ENCODE assay signal across 23 mouse cellular contexts in genomic region chr11:107093871-107094270, GRCm38 (mm10). TPM values are rescaled to one million over a fixed set of nuclear protein-coding genes. Genes with fewer than 3 reads are reported as not detected.
A peak's percentile ranks its signal among the peaks of the same experiment; 100 is the strongest.
DNase-seq lines count a peak whose midpoint lies in the region; ATAC-seq and TF ChIP-seq lines count a peak whose summit lies in the region.
"Had no signal": no experiment of that assay in that cellular context is flagged by ENCODE, and none has a peak within 500 bp of the region (broad histone marks: within the 10 kb centered on the region; RNA-seq: fewer than 3 reads in every experiment).

No protein-coding gene starts in this region.

- TF ChIP-seq EP300 in lung, postnatal 0 days (IDR thresholded peaks at IDR 0.05): no peak

- ATAC-seq in cerebellum, adult (ENCODE audit: insufficient number of reproducible peaks, low FRiP score, low TSS enrichment): peak; percentile 74; the same call in 1 of the 2 replicates
- no peak for ATAC-seq in kidney, postnatal 0 days (replicated peaks; ENCODE audit: low FRiP score, low read depth)
- ATAC-seq in kidney, embryonic 14.5 days (ENCODE audit: low FRiP score, low TSS enrichment): no peak
- ATAC-seq in lung, postnatal 0 days: no peak
- ATAC-seq: activated CD4-positive, CD25-positive, alpha-beta regulatory T cell, adult 4 months; inflammation-experienced regulatory T-cells, adult 6 months had no signal

- DNase-seq in cerebellum, postnatal 4 days (ENCODE audit: low spot score in 2 of 2): no peak
- DNase-seq in kidney, postnatal 0 days (ENCODE audit: low spot score): peak; percentile 32
- DNase-seq in cerebellum, adult 11-12 months: peak; percentile 65
- DNase-seq in cerebellum, postnatal 10 days: peak; percentile 70 to 75
- DNase-seq in lung, postnatal 0 days (ENCODE audit: low spot score): no peak
- no peak for DNase-seq in layer of hippocampus, adult 18-20 months (ENCODE audit: low spot score in 2 of 2)
- DNase-seq: adrenal gland, adult 8-10 months; embryo, embryonic 11 days; heart, adult 2 months; kidney, adult 2 months; kidney, postnatal 25 days; retina, postnatal 1 day; thymus, postnatal 36 days had no signal

- H3K4me2 ChIP-seq in kidney, postnatal 0 days (ENCODE audit: low read length): no peak overlapping the region
- no peak overlapping the region for H3K4me2 ChIP-seq in kidney, embryonic 14.5 days (replicated peaks; ENCODE audit: low read depth, low read length)
- H3K4me2 ChIP-seq in lung, postnatal 0 days (replicated peaks; ENCODE audit: low read depth, low read length): no peak overlapping the region
- H3K4me2 ChIP-seq: embryonic facial prominence, embryonic 13.5 days; forebrain, embryonic 12.5 days; hindbrain, embryonic 13.5 days; midbrain, embryonic 12.5 days; neural tube, embryonic 12.5 days had no signal

- no peaks in the 10 kb centered on the region for H3K27me3 ChIP-seq in kidney, postnatal 0 days (ENCODE audit: insufficient read depth, low read length)
- no peaks in the 10 kb centered on the region for H3K27me3 ChIP-seq in kidney, embryonic 14.5 days (ENCODE audit: control insufficient read depth, insufficient read depth, low read length)
- no peaks in the 10 kb centered on the region for H3K27me3 ChIP-seq in lung, postnatal 0 days (replicated peaks; ENCODE audit: insufficient read depth, low read length)
- H3K27me3 ChIP-seq: embryonic facial prominence, embryonic 13.5 days; forebrain, embryonic 12.5 days; hindbrain, embryonic 13.5 days; midbrain, embryonic 12.5 days; neural tube, embryonic 12.5 days had no signal

- no peaks in the 10 kb centered on the region for H3K4me1 ChIP-seq in kidney, postnatal 0 days (replicated peaks; ENCODE audit: insufficient read depth, low read length)
- no peaks in the 10 kb centered on the region for H3K4me1 ChIP-seq in kidney, embryonic 14.5 days (ENCODE audit: control insufficient read depth, insufficient read depth, low read length)
- H3K4me1 ChIP-seq in lung, postnatal 0 days (ENCODE audit: insufficient read depth, low read depth, low read length): no peaks in the 10 kb centered on the region
- H3K4me1 ChIP-seq: embryonic facial prominence, embryonic 13.5 days; forebrain, embryonic 12.5 days; hindbrain, embryonic 13.5 days; midbrain, embryonic 12.5 days; neural tube, embryonic 12.5 days had no signal

- peaks cover 28% of the 10 kb centered on the region; the same call in 1 of the 2 replicates for H3K36me3 ChIP-seq in kidney, postnatal 0 days (ENCODE audit: insufficient read depth, low read length)
- peaks cover 47% of the 10 kb centered on the region for H3K36me3 ChIP-seq in kidney, embryonic 14.5 days (ENCODE audit: control insufficient read depth, insufficient read depth, low read length)
- H3K36me3 ChIP-seq in lung, postnatal 0 days (ENCODE audit: insufficient read depth, low read length): peaks cover 11% of the 10 kb centered on the region; the same call in 1 of the 2 replicates

- H3K27ac ChIP-seq in kidney, postnatal 0 days: no peak overlapping the region
- no peak overlapping the region for H3K27ac ChIP-seq in kidney, embryonic 14.5 days (ENCODE audit: low read depth, low read length)
- no peak overlapping the region for H3K27ac ChIP-seq in lung, postnatal 0 days (ENCODE audit: low read length)
- H3K27ac ChIP-seq: embryonic facial prominence, embryonic 13.5 days; forebrain, embryonic 12.5 days; heart, adult 2 months; hindbrain, embryonic 13.5 days; midbrain, embryonic 12.5 days; neural tube, embryonic 12.5 days had no signal

- H3K9ac ChIP-seq in kidney, postnatal 0 days (ENCODE audit: low read depth, low read length): no peak overlapping the region
- H3K9ac ChIP-seq in kidney, embryonic 14.5 days (ENCODE audit: low read depth, low read length): no peak overlapping the region
- no peak overlapping the region for H3K9ac ChIP-seq in lung, postnatal 0 days (replicated peaks; ENCODE audit: low read depth)
- H3K9ac ChIP-seq: embryonic facial prominence, embryonic 13.5 days; forebrain, embryonic 12.5 days; hindbrain, embryonic 13.5 days; midbrain, embryonic 12.5 days; neural tube, embryonic 12.5 days had no signal

- TF ChIP-seq CTCF in kidney, postnatal 0 days (IDR thresholded peaks at IDR 0.05; ENCODE audit: low read depth): no peak
- no peak for TF ChIP-seq CTCF in lung, postnatal 0 days (IDR thresholded peaks at IDR 0.05)

- no peaks in the 10 kb centered on the region for H3K9me3 ChIP-seq in kidney, postnatal 0 days (replicated peaks; ENCODE audit: low read length)
- H3K9me3 ChIP-seq in kidney, embryonic 14.5 days (ENCODE audit: control insufficient read depth, low read length): no peaks in the 10 kb centered on the region
- H3K9me3 ChIP-seq in lung, postnatal 0 days (ENCODE audit: low read length): no peaks in the 10 kb centered on the region
- H3K9me3 ChIP-seq: embryonic facial prominence, embryonic 13.5 days; forebrain, embryonic 12.5 days; hindbrain, embryonic 13.5 days; midbrain, embryonic 12.5 days; neural tube, embryonic 12.5 days had no signal

- WGBS in kidney, postnatal 0 days: 63% methylated on average over 7 of the region's 7 CpGs
- 83% methylated on average over 7 of the region's 7 CpGs for WGBS in kidney, embryonic 14.5 days
- 89% methylated on average over 7 of the region's 7 CpGs for WGBS in lung, postnatal 0 days

- H3K4me3 ChIP-seq in kidney, postnatal 0 days (replicated peaks; ENCODE audit: low read depth, low read length): no peak overlapping the region
- no peak overlapping the region for H3K4me3 ChIP-seq in kidney, embryonic 14.5 days (ENCODE audit: low read length)
- H3K4me3 ChIP-seq in lung, postnatal 0 days (ENCODE audit: low read depth, low read length): no peak overlapping the region
- H3K4me3 ChIP-seq: embryonic facial prominence, embryonic 13.5 days; erythroblast, embryonic 14.5 days; forebrain, embryonic 12.5 days; heart, adult 2 months; hindbrain, embryonic 13.5 days; midbrain, embryonic 12.5 days; neural tube, embryonic 12.5 days had no signal

RNA-seq across cellular contexts. Expression of gene Bptf, which starts 38.1 kb away (rescaled TPM):
- 22.9 and 24.1 TPM in 2 replicates for polyA plus RNA-seq in kidney, postnatal 0 days (2015; fragmentation: Nextera tagmentation; extraction: Ambion mirVana)
- polyA plus RNA-seq in kidney, embryonic 14.5 days (2014; fragmentation: Nextera tagmentation; extraction: Ambion mirVana): 51.7 and 51.8 TPM in 2 replicates
- 19.8 and 23.0 TPM in 2 replicates for polyA plus RNA-seq in lung, postnatal 0 days (2015; fragmentation: Nextera tagmentation; extraction: Ambion mirVana)
- 10 to 100 TPM; 71.7 to 74.0 TPM for total RNA-seq in layer of hippocampus, adult 18-20 months (2021)

Comparison
In these comparisons a context has a peak if more than half of its experiments do, and no peak if none do; other contexts are left out.
1. DNase-seq: peak in kidney, postnatal 0 days (single experiment), cerebellum, adult 11-12 months (single experiment) and cerebellum, postnatal 10 days (2 of 2); none in cerebellum, postnatal 4 days (0 of 2), lung, postnatal 0 days (single experiment) and layer of hippocampus, adult 18-20 months (0 of 2).